Mouse (Mus musculus): Measurements from ENCODE around the gene Olfr911-ps1.

GRCm38 (mm10) chr9:38521280-38521679 lies at the start of gene Olfr911-ps1:
- TF ChIP-seq CTCF (IDR thresholded peaks at IDR 0.05; ENCODE audit: borderline replicate concordance, insufficient read depth, low read depth, low read length) (no peak), POLR2A (IDR thresholded peaks at IDR 0.05; ENCODE audit: borderline replicate concordance, insufficient read depth, low read length) (no peak)

Measured in cerebellum, adult 2 months (tissue).